Mouse (Mus musculus) small intestine, adult 2 months (tissue): ENCODE measurements at regions not wholly inside any gene's neighbourhood (a gene's known extent, or its start where the extent isn't known, plus 50 kb on each side); places are given as distances from the start of the nearest gene placed in this dataset.

ENCODE experiments used
- CTCF ChIP-seq: fragments of 200-500 bp; IDR thresholded peaks from 2 replicates; pipeline ENCODE4 v1.5.1; 2012; ENCODE audit warnings: low read depth, mild to moderate bottlenecking, control low read depth, inconsistent platforms, low read length, moderate library complexity, mixed read lengths; ENCODE audit not compliant: insufficient replicate concordance, insufficient read length; ENCODE audit errors: extremely low read depth
- POLR2A ChIP-seq: fragments of 200-500 bp; IDR thresholded peaks from 2 replicates; pipeline ENCODE4 v1.6.1; 2012; ENCODE audit warnings: low read depth, mild to moderate bottlenecking, control low read depth, inconsistent platforms, low read length, moderate library complexity

- TF ChIP-seq POLR2A (no peak), CTCF (no peak)
Measured at GRCm38 (mm10) chr7:70089121-70089520, 277.4 kb downstream of the Nr2f2 start.
